Mouse (Mus musculus) hindbrain, embryonic 14.5 days (tissue): ENCODE data around the gene Olfr1216. TPM values are rescaled to one million over a fixed set of nuclear protein-coding genes. Genes with fewer than 3 reads are reported as not detected.
"Not testable (repeated sequence)": the region's sequence is repeated elsewhere in the genome, so short reads cannot be mapped to it uniquely, and the experiment has no call there.

ENCODE experiments used
- ATAC-seq: fragments of 200-750 bp; cut with Nextera tagmentation; 2 replicates; pipeline ENCODE4 v1.8.0; 2017; ENCODE audit warnings: moderate number of reproducible peaks, mild to moderate bottlenecking, moderate TSS enrichment, moderate library complexity; ENCODE audit not compliant: low FRiP score
- DNase-seq: peaks from one replicate; pipeline ENCODE4 v3.0.0-alpha.2; 2015; ENCODE audit warnings: low spot score
- H3K27ac ChIP-seq: fragments of 300-500 bp; sonication (generic); 2 replicates; pipeline ENCODE4 v1.5.1; 2014; ENCODE audit warnings: mild to moderate bottlenecking, moderate library complexity
- H3K27me3 ChIP-seq: fragments of 300-500 bp; sonication (generic); 2 replicates; pipeline ENCODE4 v1.6.1; 2014; ENCODE audit warnings: mild to moderate bottlenecking, low read length, mixed read lengths; ENCODE audit not compliant: control insufficient read depth, insufficient read depth
- H3K36me3 ChIP-seq: fragments of 300-500 bp; sonication (generic); replicated peaks from 2 replicates; pipeline ENCODE4 v1.6.1; 2014; ENCODE audit not compliant: control insufficient read depth, insufficient read depth
- H3K4me1 ChIP-seq: fragments of 300-500 bp; sonication (generic); replicated peaks from 2 replicates; pipeline ENCODE4 v1.6.1; 2014; ENCODE audit warnings: antibody characterized with exemption, low read length, mixed read lengths; ENCODE audit not compliant: control insufficient read depth, insufficient read depth
- H3K4me2 ChIP-seq: fragments of 300-500 bp; sonication (generic); replicated peaks from 2 replicates; pipeline ENCODE4 v1.6.1; 2014; ENCODE audit warnings: mild to moderate bottlenecking, moderate library complexity
- H3K4me3 ChIP-seq: fragments of 300-500 bp; sonication (generic); replicated peaks from 2 replicates; pipeline ENCODE4 v1.5.1; 2014; ENCODE audit warnings: mild to moderate bottlenecking, low read length
- H3K9ac ChIP-seq: fragments of 300-500 bp; sonication (generic); 2 replicates; pipeline ENCODE4 v1.6.1; 2014
- H3K9me3 ChIP-seq: fragments of 300-500 bp; sonication (generic); 2 replicates; pipeline ENCODE4 v1.6.1; 2016; ENCODE audit warnings: low read length; ENCODE audit not compliant: control insufficient read depth
- WGBS: fragments of 180-500 bp; shearing (Covaris S2); extraction: QIAGEN DNeasy Blood & Tissue Kit; methylation state at CpG from one replicate; pipeline ENCODE4 v1.1.7; 2014; 5-methylcytosine and 5-hydroxymethylcytosine counted together
- polyA plus RNA-seq: library from polyadenylated mRNA; unstranded; fragments of >200 nt; fragmentation: Nextera tagmentation; extraction: Ambion mirVana; gene quantifications from 2 replicates; pipeline ENCODE4 v1.2.1, GENCODE M21; 2014

Gene Olfr1216
- not detected in 2 replicates for polyA plus RNA-seq

DNA sequence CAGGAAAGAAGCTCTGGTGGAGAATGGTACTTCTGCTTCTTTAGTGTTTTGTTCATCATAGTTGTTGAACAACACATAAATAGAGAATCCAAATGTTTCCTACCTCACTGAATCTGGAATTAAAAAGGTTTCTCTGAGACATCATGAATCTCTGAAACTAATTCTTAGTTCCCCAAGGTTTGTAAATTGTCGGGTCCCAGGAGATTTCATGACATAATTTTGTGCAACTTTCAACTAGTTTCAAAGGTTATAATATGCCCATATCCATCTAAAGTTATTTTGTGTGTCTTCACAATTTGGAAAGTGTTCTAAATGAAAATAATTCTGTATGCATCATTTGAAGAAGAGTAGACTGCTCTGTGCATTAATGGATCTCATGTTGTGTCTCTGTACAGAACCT, at the start of gene Olfr1216:
TSS of gene Olfr1216 (minus strand) at position 101 of the 400 bp plus-strand sequence.
- no peak within 1 kb of the TSS for H3K4me3 ChIP-seq
- DNase-seq (no peak), ATAC-seq (no peak)
- WGBS = 82% methylated on average over 1 of the region's 1 CpGs
- no peaks in the 10 kb centered on the region for H3K36me3 ChIP-seq
- H3K4me1 ChIP-seq = no peaks in the 10 kb centered on the region
- no peak within 1 kb of the TSS for H3K4me2 ChIP-seq
- no peak within 1 kb of the TSS for H3K9ac ChIP-seq
- H3K27ac ChIP-seq = no peak within 1 kb of the TSS
- no peaks in the 10 kb centered on the region for H3K9me3 ChIP-seq
- H3K27me3 ChIP-seq = no peaks in the 10 kb centered on the region

DNA sequence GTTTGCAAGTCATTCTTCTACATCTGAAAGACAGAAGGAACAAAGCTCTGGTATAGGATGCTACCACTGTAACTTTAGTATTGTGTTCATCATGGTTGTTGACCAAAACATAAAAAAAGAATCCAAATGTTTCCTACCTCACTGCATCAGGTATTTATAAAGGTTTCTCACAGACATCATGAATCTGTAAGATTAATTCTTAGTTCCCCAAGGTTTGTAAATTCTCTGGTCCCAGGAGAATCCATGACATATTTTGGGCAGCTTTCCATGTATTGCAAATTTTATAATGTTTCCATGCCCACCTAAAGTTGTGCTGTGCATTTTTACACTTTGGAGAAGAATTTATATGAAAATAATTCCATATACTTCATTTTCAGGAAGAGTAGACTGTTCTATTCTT, 42.9 kb upstream of the Olfr1216 start, which contains the start of gene Olfr1218:
TSS of gene Olfr1218 (minus strand) at position 101 of the 400 bp plus-strand sequence.
- no peak for ATAC-seq
- H3K4me2 ChIP-seq = no peak within 1 kb of the TSS

DNA sequence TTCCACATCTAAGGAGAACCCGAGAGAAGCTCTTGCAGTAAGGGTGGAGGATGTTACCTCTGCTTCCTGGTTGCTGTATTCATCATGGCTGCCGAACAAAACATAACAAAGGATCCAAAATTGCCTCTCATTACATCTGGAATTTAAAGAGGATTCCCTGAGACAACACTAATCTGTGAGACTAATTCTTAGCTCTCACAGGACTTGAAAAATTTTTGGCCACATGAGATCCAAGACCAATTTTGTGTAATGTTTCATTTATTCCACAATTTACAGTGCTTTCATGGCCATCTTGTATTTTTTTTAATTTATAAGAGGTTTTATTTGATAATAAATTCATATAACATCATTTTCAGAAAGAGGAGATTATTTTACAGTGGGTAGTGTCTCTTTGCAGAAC, 13.8 kb upstream of the Olfr1216 start, which contains the start of gene Olfr1217:
TSS of gene Olfr1217 (minus strand) at position 101 of the 400 bp plus-strand sequence.
- no peaks in the 10 kb centered on the region for H3K27me3 ChIP-seq
- no peak within 1 kb of the TSS for H3K4me3 ChIP-seq
- no peaks in the 10 kb centered on the region for H3K36me3 ChIP-seq
- no peaks in the 10 kb centered on the region for H3K4me1 ChIP-seq
- no peaks in the 10 kb centered on the region for H3K9me3 ChIP-seq
- no peak within 1 kb of the TSS for H3K9ac ChIP-seq
- no peak within 1 kb of the TSS for H3K27ac ChIP-seq
- 82% methylated on average over 2 of the region's 2 CpGs for WGBS
- ATAC-seq (no peak), DNase-seq (no peak)
- no peak within 1 kb of the TSS for H3K4me2 ChIP-seq

More for the DNA sequence above, 42.9 kb upstream of the Olfr1216 start, which contains the start of gene Olfr1218:
- DNase-seq = no peak
- Histone ChIP-seq H3K9me3 (no peaks in the 10 kb centered on the region), H3K36me3 (no peaks in the 10 kb centered on the region), H3K27me3 (no peaks in the 10 kb centered on the region), H3K9ac (no peak within 1 kb of the TSS), H3K27ac (no peak within 1 kb of the TSS), H3K4me3 (no peak within 1 kb of the TSS), H3K4me1 (no peaks in the 10 kb centered on the region)

DNA sequence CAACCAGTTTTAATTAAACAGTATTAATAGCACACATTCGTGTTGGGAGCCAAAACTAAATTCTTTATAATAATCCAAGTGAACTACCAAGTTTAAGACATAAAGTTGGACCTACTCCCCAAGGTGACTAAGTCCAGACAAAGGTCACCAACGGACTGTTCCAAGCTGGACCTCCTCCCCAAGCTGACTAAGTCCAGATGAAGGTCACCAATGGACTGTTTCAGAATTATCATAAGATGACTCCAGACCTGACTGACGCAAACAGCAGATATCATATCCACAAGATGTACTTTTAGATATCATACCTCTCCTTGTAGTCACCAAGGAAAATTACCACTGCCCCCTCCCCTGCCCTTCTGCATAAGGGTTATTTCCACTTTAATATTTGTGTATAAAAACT, 3.3 kb upstream of the Olfr1216 start:
- H3K4me1 ChIP-seq, H3K9me3 ChIP-seq, DNase-seq, H3K36me3 ChIP-seq, ATAC-seq, H3K4me2 ChIP-seq, H3K4me3 ChIP-seq, H3K27ac ChIP-seq, H3K9ac ChIP-seq, H3K27me3 ChIP-seq: not testable (repeated sequence)
- 80% methylated on average over 3 of the region's 3 CpGs for WGBS

DNA sequence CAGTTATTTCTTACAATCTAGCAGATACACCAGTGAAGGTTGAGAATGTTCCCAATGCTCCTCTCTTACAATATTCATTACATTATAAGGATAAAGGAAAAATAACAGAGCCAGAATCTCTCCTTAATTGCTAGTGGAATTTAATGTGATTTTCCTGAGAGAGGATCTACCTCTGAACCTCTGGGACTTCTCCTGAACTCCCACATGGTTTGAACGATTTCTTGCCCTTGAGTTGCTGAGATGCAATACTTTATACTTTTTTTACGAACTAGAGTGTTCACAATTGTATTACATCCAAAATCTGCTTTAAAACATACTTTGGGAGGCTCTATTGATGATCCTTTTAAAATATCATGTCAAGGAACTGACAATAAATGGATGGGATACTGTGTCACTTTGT, 11.3 kb downstream of the Olfr1216 start, which contains the start of gene Olfr1215:
TSS of gene Olfr1215 (minus strand) at position 101 of the 400 bp plus-strand sequence.
- Histone ChIP-seq H3K9ac (no peak within 1 kb of the TSS), H3K36me3 (no peaks in the 10 kb centered on the region), H3K9me3 (no peaks in the 10 kb centered on the region), H3K27me3 (no peaks in the 10 kb centered on the region), H3K27ac (no peak within 1 kb of the TSS), H3K4me2 (no peak within 1 kb of the TSS), H3K4me1 (no peaks in the 10 kb centered on the region), H3K4me3 (no peak within 1 kb of the TSS)
- no peak for ATAC-seq
- DNase-seq = no peak
- 78% methylated on average over 2 of the region's 2 CpGs for WGBS

DNA sequence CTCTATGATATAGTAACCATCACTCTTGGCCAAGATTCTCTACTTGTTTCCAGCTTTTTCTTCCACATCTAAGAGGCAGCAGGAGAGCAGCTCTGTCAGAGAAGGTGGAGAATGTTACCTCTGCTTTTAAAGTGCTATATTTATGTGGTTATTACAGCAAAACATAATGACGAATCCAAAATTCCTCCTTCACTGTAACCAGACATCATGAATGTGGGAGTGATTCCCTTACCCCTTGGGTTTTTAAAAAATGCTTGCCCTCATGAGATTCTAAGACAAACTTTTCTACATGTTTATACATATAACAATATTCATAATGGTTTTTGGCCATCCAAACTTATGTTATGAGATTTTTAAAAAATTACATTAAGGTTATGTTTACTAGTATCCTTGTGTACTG, 25.6 kb downstream of the Olfr1216 start, which contains the start of gene Olfr1214:
TSS of gene Olfr1214 (minus strand) at position 101 of the 400 bp plus-strand sequence.
- Histone ChIP-seq H3K4me1 (no peaks in the 10 kb centered on the region), H3K36me3 (no peaks in the 10 kb centered on the region), H3K27ac (no peak within 1 kb of the TSS), H3K9me3 (no peaks in the 10 kb centered on the region), H3K27me3 (no peaks in the 10 kb centered on the region), H3K9ac (no peak within 1 kb of the TSS), H3K4me3 (no peak within 1 kb of the TSS), H3K4me2 (no peak within 1 kb of the TSS)
- ATAC-seq (no peak), DNase-seq (no peak)
- 91% methylated on average over 1 of the region's 1 CpGs for WGBS

DNA sequence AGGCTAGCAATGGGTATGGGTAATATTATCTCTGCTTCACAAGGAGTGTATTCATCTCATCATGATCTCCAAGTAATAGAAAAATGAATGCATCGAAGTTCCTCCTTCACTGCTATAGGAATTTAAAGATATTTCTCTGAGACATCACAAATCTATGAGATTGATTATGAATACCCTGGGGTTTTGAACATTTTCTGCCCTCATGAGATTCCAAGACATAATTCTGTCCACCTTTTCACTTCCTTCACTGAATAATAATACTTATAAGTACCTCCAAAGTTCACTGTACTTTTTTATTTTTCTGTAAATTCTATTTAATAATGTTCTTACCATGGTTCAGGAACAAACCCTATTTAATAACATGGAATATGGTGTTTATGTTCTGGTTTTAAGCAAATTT, 38.0 kb downstream of the Olfr1216 start, which contains the start of gene Gm13762:
TSS of gene Gm13762 (minus strand) at position 101 of the 400 bp plus-strand sequence.
- Histone ChIP-seq H3K27ac (no peak within 1 kb of the TSS), H3K4me3 (no peak within 1 kb of the TSS), H3K4me1 (no peaks in the 10 kb centered on the region), H3K4me2 (no peak within 1 kb of the TSS), H3K9ac (no peak within 1 kb of the TSS), H3K9me3 (no peaks in the 10 kb centered on the region), H3K36me3 (no peaks in the 10 kb centered on the region), H3K27me3 (no peaks in the 10 kb centered on the region)
- no peak for DNase-seq
- 85% methylated on average over 1 of the region's 1 CpGs for WGBS
- no peak for ATAC-seq

Other genes with a start within 250 kb of the Olfr1216 start
- gene Olfr1200, start 247.9 kb downstream of the Olfr1216 start, polyA plus RNA-seq = not detected in 2 replicates
- gene Olfr1201, start 225.3 kb downstream of the Olfr1216 start, polyA plus RNA-seq = not detected in 2 replicates
- gene Olfr1202, start 203.8 kb downstream of the Olfr1216 start, polyA plus RNA-seq = not detected in 2 replicates
- gene Olfr1205, start 188.6 kb downstream of the Olfr1216 start, polyA plus RNA-seq = not detected in 2 replicates
- not detected in 2 replicates for gene Olfr1204, start 169.0 kb downstream of the Olfr1216 start, polyA plus RNA-seq
- gene Olfr1206, start 155.1 kb downstream of the Olfr1216 start, polyA plus RNA-seq = not detected in 2 replicates
- gene Olfr1208, start 116.0 kb downstream of the Olfr1216 start, polyA plus RNA-seq = not detected in 2 replicates
- gene Olfr1209, start 103.2 kb downstream of the Olfr1216 start, polyA plus RNA-seq = not detected in 2 replicates
- gene Olfr1211, start 80.2 kb downstream of the Olfr1216 start, polyA plus RNA-seq = not detected in 2 replicates
- not detected in 2 replicates for gene Olfr1212, start 64.4 kb downstream of the Olfr1216 start, polyA plus RNA-seq
- gene Gm13762, start 38.1 kb downstream of the Olfr1216 start, polyA plus RNA-seq = 0.10 TPM in 1 of 2 replicates, not detected in the other
- not detected in 2 replicates for gene Olfr1214, start 25.7 kb downstream of the Olfr1216 start, polyA plus RNA-seq
- not detected in 2 replicates for gene Olfr1215, start 11.4 kb downstream of the Olfr1216 start, polyA plus RNA-seq
- not detected in 2 replicates for gene Olfr1217, start 13.7 kb upstream of the Olfr1216 start, polyA plus RNA-seq
- not detected in 2 replicates for gene Olfr1218, start 42.8 kb upstream of the Olfr1216 start, polyA plus RNA-seq
- gene Olfr1219, start 65.2 kb upstream of the Olfr1216 start, polyA plus RNA-seq = not detected in 2 replicates
- not detected in 2 replicates for gene Olfr1220, start 88.5 kb upstream of the Olfr1216 start, polyA plus RNA-seq
- not detected in 2 replicates for gene Olfr1221, start 98.9 kb upstream of the Olfr1216 start, polyA plus RNA-seq
- not detected in 2 replicates for gene Olfr1222, start 114.7 kb upstream of the Olfr1216 start, polyA plus RNA-seq
- not detected in 2 replicates for gene Olfr1223, start 133.2 kb upstream of the Olfr1216 start, polyA plus RNA-seq
- gene Olfr1224-ps1, start 145.8 kb upstream of the Olfr1216 start, polyA plus RNA-seq = not detected in 2 replicates
- not detected in 2 replicates for gene Olfr1225, start 156.3 kb upstream of the Olfr1216 start, polyA plus RNA-seq
- gene Olfr1226, start 181.7 kb upstream of the Olfr1216 start, polyA plus RNA-seq = not detected in 2 replicates
- gene Olfr1228, start 235.7 kb upstream of the Olfr1216 start, polyA plus RNA-seq = not detected in 2 replicates